Mouse (Mus musculus) bone marrow, adult 2 months (tissue): ENCODE measurements around the gene Gja4.

Experiments
- CTCF ChIP-seq: fragments of 200-500 bp; IDR thresholded peaks from 2 replicates; pipeline ENCODE4 v1.5.1; 2011; ENCODE audit warnings: low read length, control low read depth; ENCODE audit not compliant: control insufficient read depth, insufficient read depth
- POLR2A ChIP-seq: fragments of 200-500 bp; IDR thresholded peaks from 2 replicates; pipeline ENCODE4 v1.6.1; 2011; ENCODE audit warnings: low read depth, mild to moderate bottlenecking, control low read depth, low read length, borderline replicate concordance; ENCODE audit not compliant: control insufficient read depth

DNA sequence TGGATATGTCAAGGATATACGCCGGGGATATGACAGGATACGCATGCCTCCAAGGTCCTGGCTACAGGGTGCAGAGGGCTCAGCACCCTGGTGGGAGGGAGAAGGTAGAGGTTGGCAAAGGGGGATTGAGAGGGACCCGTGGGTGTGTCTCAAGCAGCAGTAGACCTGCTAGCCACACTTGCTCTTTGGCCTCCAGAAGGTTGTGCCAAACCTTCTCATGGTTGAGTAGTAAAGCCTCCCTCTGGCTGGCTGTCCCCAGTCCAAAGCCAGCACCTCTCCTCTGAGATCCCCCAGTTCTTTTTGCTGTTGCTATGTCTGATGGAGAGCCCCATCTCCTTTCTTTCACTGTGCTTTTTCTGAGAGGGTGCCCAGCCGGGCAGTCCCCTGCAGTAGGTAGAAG, 11.4 kb upstream of the Gja4 start:
- TF ChIP-seq CTCF (no peak), POLR2A (no peak)
